Mouse (Mus musculus): ENCODE data around the gene Ptprd. TPM values are rescaled to one million over a fixed set of nuclear protein-coding genes. Genes with fewer than 3 reads are reported as not detected.
A peak's percentile ranks its signal among the peaks of the same experiment; 100 is the strongest.

Ptprd gene
- total RNA-seq, 2 experiments from 2014 or later = 164 to 180 TPM

- DNase-seq = peak in 1 of 2 experiments; percentile 38
These were observed 1841.5 kb downstream of the Ptprd start for GRCm38 (mm10) chr4:76370041-76370880.

GRCm38 (mm10) chr4:76369101-76369500 is 1842.7 kb downstream of the Ptprd start:
- DNase-seq = no peak

- no peak for DNase-seq
These were observed 1843.5 kb downstream of the Ptprd start for GRCm38 (mm10) chr4:76368291-76368690.

- no peak for DNase-seq
These were observed 1844.5 kb downstream of the Ptprd start for GRCm38 (mm10) chr4:76367285-76367684.

- DNase-seq = peak in 1 of 2 experiments; percentile 14
These were observed 1845.9 kb downstream of the Ptprd start for GRCm38 (mm10) chr4:76365871-76366270.

GRCm38 (mm10) chr4:76361546-76361945 is 1850.2 kb downstream of the Ptprd start:
- no peak for DNase-seq

GRCm38 (mm10) chr4:76354167-76354566 is 1857.6 kb downstream of the Ptprd start:
- DNase-seq = no peak

GRCm38 (mm10) chr4:76352468-76352867 is 1859.3 kb downstream of the Ptprd start:
- DNase-seq = no peak

GRCm38 (mm10) chr4:76351201-76351979 is 1860.4 kb downstream of the Ptprd start:
- no peak for DNase-seq

GRCm38 (mm10) chr4:76350241-76350962 is 1861.4 kb downstream of the Ptprd start:
- DNase-seq = no peak

- DNase-seq = no peak
These were observed 1867.7 kb downstream of the Ptprd start for GRCm38 (mm10) chr4:76344059-76344458.

GRCm38 (mm10) chr4:76337926-76338325 is 1873.8 kb downstream of the Ptprd start:
- DNase-seq = no peak

GRCm38 (mm10) chr4:76327346-76327745 is 1884.4 kb downstream of the Ptprd start:
- no peak for DNase-seq

GRCm38 (mm10) chr4:76325646-76326045 is 1886.1 kb downstream of the Ptprd start:
- no peak for DNase-seq

- DNase-seq = no peak
These were observed 1886.8 kb downstream of the Ptprd start for GRCm38 (mm10) chr4:76324928-76325327.

- no peak for DNase-seq
These were observed 1887.3 kb downstream of the Ptprd start for GRCm38 (mm10) chr4:76324509-76324908.

GRCm38 (mm10) chr4:76319874-76320273 is 1891.9 kb downstream of the Ptprd start:
- no peak for DNase-seq

GRCm38 (mm10) chr4:76315977-76316376 is 1895.8 kb downstream of the Ptprd start:
- no peak for DNase-seq

GRCm38 (mm10) chr4:76313749-76314148 is 1898.0 kb downstream of the Ptprd start:
- no peak for DNase-seq

GRCm38 (mm10) chr4:76312593-76312992 is 1899.2 kb downstream of the Ptprd start:
- DNase-seq = no peak

- DNase-seq = no peak
These were observed 1905.8 kb downstream of the Ptprd start for GRCm38 (mm10) chr4:76305987-76306386.

- DNase-seq = no peak
These were observed 1914.4 kb downstream of the Ptprd start for GRCm38 (mm10) chr4:76297375-76297774.

All from layer of hippocampus, postnatal 36 days (tissue).